Mouse (Mus musculus) kidney, adult 10 weeks (tissue): ENCODE data around the gene Mnt. TPM values are rescaled to one million over a fixed set of nuclear protein-coding genes. Genes with fewer than 3 reads are reported as not detected.

Source experiments
- polyA plus RNA-seq: library from polyadenylated mRNA; stranded (reverse); fragments of 350-450 nt; fragmentation: Illumina TruSeq; extraction: RNeasy Lipid Tissue Mini Kit (QIAGEN cat#74804); gene quantifications from one replicate; pipeline ENCODE4 v1.2.3, GENCODE M21; 2014; ENCODE audit warnings: low read depth, low replicate concordance

The Mnt gene
- polyA plus RNA-seq: 1.5 TPM

GRCm38 (mm10) chr11:74830256-74831161, at the start of gene Mnt:
TSS of gene Mnt (plus strand) at chr11:74830920.

Other genes starting within 250 kb of the Mnt start
- 7.4 TPM for gene Rap1gap2, start 220.0 kb upstream of the Mnt start, polyA plus RNA-seq
- not detected for gene Ccdc92b, start 211.3 kb upstream of the Mnt start, polyA plus RNA-seq
- 11.4 TPM for gene Cluh, start 181.4 kb upstream of the Mnt start, polyA plus RNA-seq
- gene Pafah1b1, start 106.2 kb upstream of the Mnt start, polyA plus RNA-seq: 427 TPM
- gene Mettl16, start 60.1 kb upstream of the Mnt start, polyA plus RNA-seq: 29.5 TPM
- 1.1 TPM for gene Sgsm2, start 66.1 kb downstream of the Mnt start, polyA plus RNA-seq
- 21.5 TPM for gene Tsr1, start 67.2 kb downstream of the Mnt start, polyA plus RNA-seq
- gene Smg6, start 94.9 kb downstream of the Mnt start, polyA plus RNA-seq: 13.0 TPM
- 171 TPM for gene Srr, start 95.0 kb downstream of the Mnt start, polyA plus RNA-seq